Mouse (Mus musculus) kidney, adult 2 months (tissue): ENCODE measurements around the gene Ttc29. TPM values are rescaled to one million over a fixed set of nuclear protein-coding genes. Genes with fewer than 3 reads are reported as not detected.

Source experiments
- DNase-seq: peaks from one replicate; pipeline ENCODE4 v3.0.0; 2021
- H3K27ac ChIP-seq: fragments of 200-500 bp; 2 replicates; pipeline ENCODE4 v1.5.1; 2012; ENCODE audit warnings: low read depth, low read length, control low read depth, inconsistent platforms; ENCODE audit not compliant: insufficient read depth
- H3K27me3 ChIP-seq: fragments of 200-500 bp; replicated peaks from 2 replicates; pipeline ENCODE4 v1.6.1; 2012; ENCODE audit warnings: mild to moderate bottlenecking, moderate library complexity, low read length, inconsistent platforms; ENCODE audit not compliant: control insufficient read depth, insufficient read depth
- H3K36me3 ChIP-seq: fragments of 200-500 bp; 2 replicates; pipeline ENCODE4 v1.6.1; 2012; ENCODE audit warnings: mild to moderate bottlenecking, moderate library complexity, low read length, inconsistent platforms; ENCODE audit not compliant: control insufficient read depth, insufficient read depth
- H3K4me1 ChIP-seq: fragments of 200-500 bp; 2 replicates; pipeline ENCODE4 v1.6.1; 2011; ENCODE audit warnings: low read length; ENCODE audit not compliant: control insufficient read depth, insufficient read depth
- H3K4me3 ChIP-seq: fragments of 200-500 bp; 2 replicates; pipeline ENCODE4 v1.5.1; 2011; ENCODE audit warnings: mild to moderate bottlenecking, low read depth, low read length, control low read depth; ENCODE audit not compliant: insufficient read depth
- CTCF ChIP-seq: fragments of 200-500 bp; conservative IDR thresholded peaks from 2 replicates; pipeline ENCODE4 v1.5.1; 2011; ENCODE audit warnings: low read depth, mild to moderate bottlenecking, control low read depth, low read length, moderate library complexity, mixed read lengths; ENCODE audit not compliant: insufficient read depth, insufficient read length
- POLR2A ChIP-seq: fragments of 200-500 bp; IDR thresholded peaks from one replicate; pipeline ENCODE4 v1.6.1; 2011; ENCODE audit warnings: low read depth, low read length, control low read depth
- WGBS: fragments of 180-500 bp; shearing (Covaris S2); methylation state at CpG from one replicate; pipeline ENCODE4 v1.1.7; 2018; 5-methylcytosine and 5-hydroxymethylcytosine counted together
- polyA plus RNA-seq: library from polyadenylated mRNA; depleted of rRNA; stranded (reverse); fragments of >200 nt; gene quantifications from 2 replicates; pipeline ENCODE4 v1.2.3, GENCODE M21; 2012; rRNA removed

Gene Ttc29
- 0.05 TPM in 1 of 2 replicates, not detected in the other for polyA plus RNA-seq

- H3K4me3 ChIP-seq: no peak within 1 kb of the TSS
- TF ChIP-seq POLR2A (no peak), CTCF (no peak)
- WGBS: 9% methylated on average over 11 of the region's 11 CpGs
- H3K4me1 ChIP-seq: no peaks in the 10 kb centered on the region
- DNase-seq: peak; percentile 2
- H3K27ac ChIP-seq: no peak within 1 kb of the TSS
- no peaks in the 10 kb centered on the region for H3K27me3 ChIP-seq
- no peaks in the 10 kb centered on the region for H3K36me3 ChIP-seq
These were observed at the start of gene Ttc29 for GRCm38 (mm10) chr8:78213074-78213473. Gene Ttc29 (plus strand): TSS chr8:78213297.

- 94% methylated on average over 1 of the region's 1 CpGs for WGBS
- DNase-seq: no peak
- H3K4me1 ChIP-seq: no peaks in the 10 kb centered on the region
- H3K27me3 ChIP-seq: no peaks in the 10 kb centered on the region
- H3K36me3 ChIP-seq: no peaks in the 10 kb centered on the region
- TF ChIP-seq CTCF: no peak
- no peak for TF ChIP-seq POLR2A
- no peak overlapping the region for H3K27ac ChIP-seq
- H3K4me3 ChIP-seq: no peak overlapping the region
These were observed 41.7 kb upstream of the Ttc29 start for GRCm38 (mm10) chr8:78171351-78171750.

GRCm38 (mm10) chr8:78182654-78183053, 30.4 kb upstream of the Ttc29 start:
- TF ChIP-seq POLR2A (no peak), CTCF (no peak)
- DNase-seq: no peak
- H3K4me1 ChIP-seq: no peaks in the 10 kb centered on the region
- no peak overlapping the region for H3K27ac ChIP-seq
- no peaks in the 10 kb centered on the region for H3K27me3 ChIP-seq
- H3K36me3 ChIP-seq: no peaks in the 10 kb centered on the region
- H3K4me3 ChIP-seq: no peak overlapping the region
- WGBS: 65% methylated on average over 7 of the region's 7 CpGs

- no peaks in the 10 kb centered on the region for H3K27me3 ChIP-seq
- no peaks in the 10 kb centered on the region for H3K4me1 ChIP-seq
- no peaks in the 10 kb centered on the region for H3K36me3 ChIP-seq
- 74% methylated on average over 6 of the region's 6 CpGs for WGBS
- TF ChIP-seq POLR2A (no peak), CTCF (no peak)
- no peak overlapping the region for H3K4me3 ChIP-seq
- H3K27ac ChIP-seq: no peak overlapping the region
- DNase-seq: no peak
These were observed 29.7 kb upstream of the Ttc29 start for GRCm38 (mm10) chr8:78183414-78183813.

- no peak for DNase-seq
- TF ChIP-seq CTCF (no peak), POLR2A (no peak)
- no peak overlapping the region for H3K27ac ChIP-seq
- no peak overlapping the region for H3K4me3 ChIP-seq
- H3K27me3 ChIP-seq: no peaks in the 10 kb centered on the region
- no peaks in the 10 kb centered on the region for H3K36me3 ChIP-seq
- no peaks in the 10 kb centered on the region for H3K4me1 ChIP-seq
These were observed 26.0 kb upstream of the Ttc29 start for GRCm38 (mm10) chr8:78187087-78187486.

GRCm38 (mm10) chr8:78204229-78204628, 8.9 kb upstream of the Ttc29 start:
- Histone ChIP-seq H3K27ac (no peak overlapping the region), H3K36me3 (no peaks in the 10 kb centered on the region), H3K4me3 (no peak overlapping the region), H3K4me1 (no peaks in the 10 kb centered on the region), H3K27me3 (no peaks in the 10 kb centered on the region)
- no peak for DNase-seq
- WGBS: 36% methylated on average over 5 of the region's 5 CpGs
- TF ChIP-seq POLR2A: no peak

- TF ChIP-seq POLR2A: no peak
- TF ChIP-seq CTCF: no peak
- Histone ChIP-seq H3K36me3 (no peaks in the 10 kb centered on the region), H3K27me3 (no peaks in the 10 kb centered on the region), H3K27ac (no peak overlapping the region), H3K4me1 (no peaks in the 10 kb centered on the region), H3K4me3 (no peak overlapping the region)
- no peak for DNase-seq
- WGBS: 68% methylated on average over 3 of the region's 3 CpGs
These were observed 2.7 kb upstream of the Ttc29 start for GRCm38 (mm10) chr8:78210424-78210823.

GRCm38 (mm10) chr8:78214645-78215044, 1.5 kb downstream of the Ttc29 start:
- TF ChIP-seq POLR2A (no peak), CTCF (no peak)
- Histone ChIP-seq H3K4me3 (no peak overlapping the region), H3K27me3 (no peaks in the 10 kb centered on the region), H3K27ac (no peak overlapping the region), H3K4me1 (no peaks in the 10 kb centered on the region), H3K36me3 (no peaks in the 10 kb centered on the region)
- WGBS: 21% methylated on average over 3 of the region's 3 CpGs
- no peak for DNase-seq
